Mouse (Mus musculus): ENCODE results near the gene Rho.

Rho gene

GRCm38 (mm10) chr6:115975606-115976005 is 44.1 kb downstream of the Rho start:
- no peak for DNase-seq (ENCODE audit: low spot score in 2 of 2)

- DNase-seq (ENCODE audit: low spot score in 2 of 2), result no peak
Measured at GRCm38 (mm10) chr6:115977810-115978209, 46.3 kb downstream of the Rho start.

- DNase-seq (ENCODE audit: low spot score in 2 of 2), result no peak
Measured at GRCm38 (mm10) chr6:115978596-115978995, 47.0 kb downstream of the Rho start.

- DNase-seq (ENCODE audit: low spot score in 2 of 2), result no peak
Measured at GRCm38 (mm10) chr6:115982889-115983288, 51.3 kb downstream of the Rho start.

GRCm38 (mm10) chr6:115983306-115984038 is 51.9 kb downstream of the Rho start:
- DNase-seq (ENCODE audit: low spot score in 2 of 2), result no peak

GRCm38 (mm10) chr6:115984580-115984979 is 53.0 kb downstream of the Rho start:
- no peak for DNase-seq (ENCODE audit: low spot score in 2 of 2)

GRCm38 (mm10) chr6:115985622-115986021 is 54.1 kb downstream of the Rho start:
- DNase-seq (ENCODE audit: low spot score in 2 of 2), result no peak

GRCm38 (mm10) chr6:115986472-115987095 is 55.0 kb downstream of the Rho start:
- no peak for DNase-seq (ENCODE audit: low spot score in 2 of 2)

- no peak for DNase-seq (ENCODE audit: low spot score in 2 of 2)
Measured at GRCm38 (mm10) chr6:115987096-115987747, 55.7 kb downstream of the Rho start.

GRCm38 (mm10) chr6:115989032-115989431 is 57.5 kb downstream of the Rho start:
- no peak for DNase-seq (ENCODE audit: low spot score in 2 of 2)

- DNase-seq (ENCODE audit: low spot score in 2 of 2), result peak in 1 of 2 experiments; percentile 53
Measured at GRCm38 (mm10) chr6:115989607-115990006, 58.1 kb downstream of the Rho start.
